Mouse (Mus musculus) embryonic fibroblast, embryonic 13.5 days (primary cell): ENCODE measurements around the gene Manf.

Experiments used
- CTCF ChIP-seq: IDR thresholded peaks from 2 replicates; pipeline ENCODE4 v1.5.1; 2011; ENCODE audit warnings: mild to moderate bottlenecking, control low read depth, low read length, moderate library complexity, borderline replicate concordance; ENCODE audit not compliant: insufficient read depth
- POLR2A ChIP-seq: IDR thresholded peaks from 2 replicates; pipeline ENCODE4 v1.6.1; 2011; ENCODE audit warnings: low read depth, mild to moderate bottlenecking, control low read depth, low read length, moderate library complexity

- TF ChIP-seq POLR2A (no peak), CTCF (no peak)
These were observed 10.6 kb downstream of the Manf start for GRCm38 (mm10) chr9:106881071-106881755.
